Mouse (Mus musculus) adrenal gland (tissue): ENCODE results near the gene Srd5a2.

Experiments used
- intact Hi-C: fragments of 180-260 bp; cut with DNase I; formaldehyde crosslinking; loops from one replicate; pipeline ENCODE4 v1.15.1; 2025

Gene Srd5a2

DNA sequence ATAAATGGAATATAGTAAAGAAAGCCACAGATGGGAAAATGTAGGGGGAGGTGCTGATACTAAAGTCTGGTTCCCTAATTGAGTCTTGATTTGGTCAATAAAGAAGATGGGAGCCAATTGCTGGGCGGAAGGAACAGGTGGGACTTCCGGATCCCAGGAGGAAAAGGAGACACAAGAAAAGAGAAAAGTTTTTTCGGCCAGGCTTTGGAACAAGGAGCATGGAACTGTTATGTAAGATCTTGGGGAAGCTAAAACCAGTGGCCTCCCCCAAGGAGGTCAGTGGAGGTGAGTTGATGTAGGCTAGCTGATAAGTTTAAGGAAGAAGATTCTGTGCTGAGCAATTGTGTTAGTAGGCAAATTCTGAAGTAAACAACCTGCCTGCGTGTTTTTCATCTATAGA lies 56.5 kb downstream of the Srd5a2 start:
- intact Hi-C loops = no loop called here

DNA sequence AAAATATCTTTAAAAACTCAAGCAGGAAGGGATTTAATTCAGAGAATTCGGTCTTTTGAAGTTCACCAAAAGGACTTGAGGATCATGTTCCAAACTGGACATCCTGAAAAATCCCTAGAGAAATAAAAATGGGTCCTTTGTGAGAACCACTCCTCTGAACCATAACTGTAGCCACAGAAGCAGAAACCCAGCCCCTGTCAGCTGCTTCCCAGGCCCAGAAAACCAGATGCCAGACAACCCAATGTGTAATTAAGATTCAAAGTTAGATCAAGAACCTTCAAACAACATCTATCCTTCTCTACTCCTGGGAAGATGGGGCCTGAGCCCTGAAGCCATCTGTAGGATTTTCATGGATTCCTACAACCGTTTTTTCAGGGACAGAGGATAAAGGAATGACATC lies 61.1 kb downstream of the Srd5a2 start:
- intact Hi-C loops = no loop called here

DNA sequence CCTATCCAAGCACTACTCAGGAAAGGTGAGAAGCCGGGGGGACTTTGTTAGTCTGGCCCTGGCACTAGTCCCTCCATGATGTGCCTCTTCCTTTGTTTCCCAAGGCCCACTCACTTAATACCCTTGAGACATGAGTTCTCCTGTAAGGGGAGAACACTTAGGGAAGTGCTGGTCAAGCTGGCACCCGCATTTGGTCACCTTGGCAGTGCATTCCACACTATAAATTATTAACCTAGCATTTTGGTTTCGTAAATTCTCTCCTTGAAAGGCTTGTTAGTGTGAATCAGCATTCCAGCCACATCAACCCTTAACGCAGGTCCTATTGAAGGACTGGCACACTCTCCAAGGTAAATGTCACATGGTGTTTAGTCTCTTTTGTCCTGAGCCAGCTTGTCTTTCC lies 61.8 kb downstream of the Srd5a2 start:
- intact Hi-C loops = no loop called here

GRCm38 (mm10) chr17:73984508-73984907 lies 63.2 kb downstream of the Srd5a2 start:
- intact Hi-C loops = no loop called here

GRCm38 (mm10) chr17:73982871-73983270 lies 64.8 kb downstream of the Srd5a2 start:
- intact Hi-C loops = no loop called here

DNA sequence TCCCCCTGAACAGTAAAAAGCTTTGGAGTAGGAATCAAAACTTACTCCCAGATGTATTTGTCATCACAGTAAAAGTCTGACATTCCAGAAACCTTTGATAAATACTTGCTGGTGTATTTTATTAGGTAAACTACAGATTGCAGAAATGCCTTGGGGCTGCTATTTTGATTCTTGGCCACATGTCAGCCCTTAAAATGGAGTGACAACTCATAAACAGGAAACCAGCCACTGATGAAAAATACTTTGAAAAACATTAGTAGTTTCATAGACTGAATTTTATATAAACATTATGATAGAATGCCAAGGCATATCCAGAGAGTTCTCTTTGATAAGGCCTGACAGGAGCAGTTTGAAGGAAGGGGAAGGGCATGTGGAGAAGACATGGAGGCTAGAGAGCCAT lies 71.7 kb downstream of the Srd5a2 start:
- intact Hi-C loops = no loop called here

DNA sequence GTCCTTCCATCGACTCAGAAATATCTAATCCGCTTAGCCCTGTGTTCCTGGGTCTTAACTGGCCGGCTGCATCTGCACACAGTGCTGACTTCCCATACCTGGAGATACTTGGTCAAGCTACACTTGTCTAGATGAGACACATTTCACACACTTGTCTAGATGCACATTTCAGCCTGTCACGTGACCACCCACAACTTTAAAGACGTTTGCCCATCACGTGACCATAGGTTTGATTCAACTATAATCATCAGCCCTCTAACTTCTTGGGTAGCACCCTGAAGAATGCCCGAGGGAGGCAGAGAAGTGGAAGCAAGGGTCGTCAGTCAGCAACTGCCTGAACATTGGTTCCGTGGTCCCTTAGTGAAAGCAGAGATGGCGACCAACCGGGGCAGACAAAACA lies 75.1 kb downstream of the Srd5a2 start:
- intact Hi-C loops = no loop called here

DNA sequence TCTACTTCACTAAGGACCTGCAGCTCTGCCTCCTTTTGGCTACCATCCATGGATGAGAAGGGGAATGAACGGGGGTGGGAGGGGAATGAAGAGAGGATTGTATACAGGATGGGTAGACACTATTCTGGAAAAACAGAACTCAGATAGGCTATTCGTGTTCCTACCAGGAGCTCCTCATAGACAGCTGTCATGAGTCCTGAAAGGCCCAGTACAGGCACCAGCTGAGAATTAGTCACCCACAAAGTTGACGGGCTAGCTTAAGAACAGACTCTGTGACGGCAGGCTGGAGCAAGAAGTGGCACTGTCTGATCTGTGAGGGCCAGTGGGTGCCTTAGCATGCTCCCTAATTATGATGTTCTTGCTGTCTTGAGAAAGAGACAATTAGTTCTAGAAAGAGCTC lies 76.4 kb downstream of the Srd5a2 start:
- intact Hi-C loops = no loop called here

DNA sequence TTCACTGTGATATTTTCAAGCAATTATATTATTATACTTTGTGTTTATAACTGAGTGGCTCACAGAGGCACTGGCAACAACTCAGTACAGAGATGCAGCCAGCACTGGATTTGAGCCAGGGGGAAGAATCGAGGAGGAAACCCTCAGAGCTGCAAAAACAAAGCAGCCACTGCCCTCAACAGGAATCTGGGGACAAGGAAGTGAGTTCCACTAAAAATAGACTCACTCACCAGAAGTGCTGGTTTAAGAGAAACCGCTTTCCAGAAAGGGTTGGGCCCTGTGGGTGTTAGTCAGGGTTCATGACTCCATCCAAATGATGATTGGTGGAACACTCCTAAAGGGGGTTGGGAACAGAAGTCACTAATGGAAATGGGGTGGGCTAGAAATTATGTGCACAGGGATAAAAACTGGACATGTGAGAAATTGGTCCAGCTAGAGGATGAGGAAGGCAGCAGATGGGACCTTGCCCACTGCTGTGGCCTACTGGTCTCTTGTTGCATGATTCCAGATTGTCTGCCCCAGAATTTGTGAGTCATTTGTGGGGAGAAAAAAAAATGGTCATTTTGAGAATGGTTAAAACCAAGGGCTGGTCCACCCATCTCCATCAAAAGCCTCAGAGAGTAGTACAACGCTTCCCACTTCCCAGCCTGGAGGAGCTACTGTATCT lies 77.2 kb downstream of the Srd5a2 start:
- intact Hi-C loops = no loop called here
